Mouse (Mus musculus) cerebral cortex, adult 2 months (tissue): ENCODE measurements around the gene Gm19684.

Experiments used
- WGBS: fragments of 180-500 bp; shearing (Covaris S2); methylation state at CpG from one replicate; pipeline ENCODE4 v1.1.7; 2018; 5-methylcytosine and 5-hydroxymethylcytosine counted together

Gm19684 gene

DNA sequence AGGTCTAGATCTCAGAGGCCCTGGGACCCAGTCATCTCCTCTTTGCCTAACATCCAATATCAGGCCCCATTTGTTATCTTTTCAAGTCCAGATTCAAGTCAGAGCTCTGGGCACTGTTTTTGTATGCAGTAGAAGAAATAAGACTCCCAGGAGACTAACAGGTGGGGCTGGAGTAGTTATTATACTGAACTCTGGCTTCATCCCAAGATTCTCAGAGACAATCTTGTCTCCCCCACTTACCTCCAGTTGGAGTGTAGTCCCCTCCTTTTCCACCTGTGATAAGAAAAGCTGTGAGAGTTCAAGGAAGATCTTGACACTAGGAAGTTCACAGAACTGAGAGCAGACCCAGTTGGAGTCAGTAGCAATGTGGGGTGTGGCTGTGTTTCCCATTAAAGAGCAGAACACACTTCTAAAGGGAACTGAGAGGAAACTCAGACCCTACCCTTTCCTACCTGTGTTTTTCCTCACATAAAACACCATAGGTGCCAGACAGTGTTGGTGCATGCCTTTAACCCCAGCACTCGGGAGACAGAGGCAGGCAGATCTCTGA, 14.9 kb downstream of the Gm19684 start:
- 81% methylated on average over 1 of the region's 1 CpGs for WGBS

DNA sequence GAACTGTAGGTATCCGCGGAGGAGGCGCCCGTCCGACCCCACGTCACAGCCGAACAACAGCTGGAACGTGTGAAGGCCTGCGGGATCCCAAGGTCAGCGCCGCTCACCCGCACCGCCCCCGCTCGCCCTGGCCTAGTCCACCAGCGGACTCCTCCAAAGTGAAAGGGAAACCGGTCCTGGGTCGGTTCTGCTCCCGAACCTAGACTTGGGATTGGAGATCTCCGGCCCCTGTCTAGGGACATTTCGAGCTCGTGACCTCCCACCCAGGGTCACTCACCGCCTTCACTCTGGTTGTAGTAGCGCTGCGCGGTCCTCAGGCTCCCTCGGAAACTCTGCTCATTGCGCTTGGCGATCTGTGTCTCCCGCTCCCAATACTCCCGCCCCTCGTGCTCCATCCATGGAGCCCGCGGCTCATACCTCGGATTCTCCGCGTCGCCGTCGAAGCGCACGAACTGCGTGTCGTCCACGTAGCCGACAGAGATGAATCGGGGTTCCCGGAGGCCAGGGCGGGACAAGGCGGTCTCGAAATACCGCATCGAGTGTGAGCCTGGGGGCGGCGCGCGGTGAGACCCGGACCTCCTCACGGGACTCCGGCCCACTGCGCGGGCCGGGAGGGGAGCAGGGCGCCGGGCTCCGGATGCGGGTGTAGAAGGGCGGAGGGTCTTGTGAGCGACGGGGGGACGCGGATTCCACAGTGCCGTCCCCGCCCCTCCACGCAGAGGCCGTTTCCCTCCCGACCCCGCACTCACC, 23.8 kb downstream of the Gm19684 start:
- 2% methylated on average over 78 of the region's 78 CpGs for WGBS

DNA sequence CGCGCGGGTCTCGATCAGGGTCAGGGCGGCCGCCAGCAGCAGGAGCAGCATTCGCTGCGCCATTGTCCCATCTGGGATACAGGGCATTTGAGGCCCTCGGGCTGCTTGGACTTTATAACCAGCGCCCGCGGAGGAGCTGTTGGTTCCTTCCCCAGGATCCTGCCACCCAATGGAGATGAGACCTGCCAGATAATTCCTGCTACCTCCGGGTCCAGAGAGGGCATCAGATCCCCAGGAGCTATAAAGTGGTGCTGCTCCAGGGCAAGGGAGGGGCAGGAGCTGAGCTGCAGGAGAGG, 24.3 kb downstream of the Gm19684 start:
- 7% methylated on average over 13 of the region's 13 CpGs for WGBS

DNA sequence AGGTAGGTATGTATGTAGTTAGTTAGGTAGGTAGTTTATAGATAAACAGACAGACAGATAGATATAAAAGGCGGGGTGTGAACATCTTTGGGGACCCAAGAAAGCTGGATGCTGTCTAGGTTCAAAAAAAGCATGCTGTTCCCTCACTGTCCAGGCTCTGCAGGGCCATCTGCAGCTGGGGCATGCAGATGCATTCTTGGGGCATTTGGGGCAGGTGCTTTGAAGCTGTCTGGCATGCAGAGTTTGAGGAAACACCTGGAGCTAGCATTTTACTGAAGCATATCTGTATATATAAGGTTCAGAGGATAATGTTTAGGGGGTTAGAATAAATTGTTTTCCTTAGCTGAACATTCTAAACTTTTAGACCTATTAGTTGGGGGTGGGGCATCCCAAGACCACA, 25.5 kb downstream of the Gm19684 start:
- WGBS, result 92% methylated on average over 1 of the region's 1 CpGs

- 89% methylated on average over 5 of the region's 5 CpGs for WGBS
These were observed 27.0 kb downstream of the Gm19684 start for GRCm38 (mm10) chr17:36148468-36148867.

DNA sequence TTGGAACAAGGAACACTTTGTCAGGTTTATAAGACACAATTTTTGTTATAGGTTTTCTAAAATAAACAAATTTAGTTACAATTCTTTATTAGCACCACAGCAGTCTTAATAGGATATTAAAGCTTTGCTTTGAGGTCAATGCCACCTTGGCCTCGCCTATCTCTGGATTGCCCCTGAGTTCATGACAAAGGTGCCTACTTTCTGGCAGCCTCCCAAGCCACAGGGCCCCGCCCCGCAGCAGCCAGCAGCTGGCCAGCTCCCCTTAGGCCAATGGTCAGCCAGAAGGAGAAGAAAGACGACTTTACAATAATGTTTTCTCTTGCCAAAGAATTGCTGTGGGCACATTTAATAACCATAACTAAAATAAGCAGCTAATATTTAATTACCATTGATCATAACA, 29.7 kb downstream of the Gm19684 start:
- WGBS, result 68% methylated on average over 4 of the region's 4 CpGs

DNA sequence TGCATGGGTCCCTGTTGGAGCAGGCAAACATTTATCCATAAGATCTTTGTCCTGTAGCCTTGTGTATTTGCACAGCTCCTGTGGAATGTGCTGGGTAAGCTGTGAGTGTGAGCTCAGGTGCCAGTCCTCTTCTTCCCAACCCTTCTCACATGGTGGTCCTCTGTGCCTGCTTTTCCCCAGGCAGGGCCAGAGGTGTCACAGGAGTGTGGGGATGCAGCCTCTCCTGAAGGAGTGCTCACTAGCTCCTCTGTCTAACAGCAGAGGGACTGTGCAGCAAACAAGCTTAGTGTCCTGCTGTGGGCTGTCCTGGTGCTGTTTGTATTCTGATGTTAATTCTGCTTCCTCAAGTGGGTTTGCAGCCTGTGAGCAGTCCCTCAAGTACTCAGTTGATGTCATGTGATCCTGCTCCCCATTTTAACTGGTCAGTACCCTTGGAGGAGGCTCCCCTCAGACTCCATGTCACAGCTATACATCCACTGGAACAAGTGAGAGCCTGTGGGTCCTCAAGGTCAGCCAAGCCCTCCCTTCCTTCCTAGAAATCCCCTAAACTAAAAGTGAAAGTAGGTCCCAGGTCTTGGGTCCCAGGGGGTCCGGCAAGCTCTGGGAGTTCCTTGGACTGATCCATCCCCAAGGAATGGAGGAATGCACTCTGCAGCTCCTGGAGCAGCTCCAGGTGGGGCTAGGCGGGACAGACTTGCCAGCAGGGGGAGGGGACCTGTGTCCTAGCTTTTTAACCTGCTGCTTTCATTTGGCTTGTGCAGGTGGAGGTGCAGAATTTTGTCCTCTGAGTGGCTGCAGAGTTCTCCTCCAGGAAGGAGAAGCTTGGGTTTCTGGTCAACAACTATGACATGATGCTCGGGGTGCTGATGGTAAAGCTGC, 33.0 kb downstream of the Gm19684 start:
- WGBS, result 28% methylated on average over 3 of the region's 3 CpGs

- WGBS, result 1% methylated on average over 36 of the region's 36 CpGs
These were observed 36.3 kb downstream of the Gm19684 start for GRCm38 (mm10) chr17:36157782-36158181.

- WGBS, result 11% methylated on average over 11 of the region's 11 CpGs
These were observed 36.8 kb downstream of the Gm19684 start for GRCm38 (mm10) chr17:36158264-36158663.

GRCm38 (mm10) chr17:36161129-36162051, 39.9 kb downstream of the Gm19684 start:
- 4% methylated on average over 56 of the region's 56 CpGs for WGBS

GRCm38 (mm10) chr17:36166901-36167300, 45.4 kb downstream of the Gm19684 start:
- WGBS, result 27% methylated on average over 2 of the region's 2 CpGs

DNA sequence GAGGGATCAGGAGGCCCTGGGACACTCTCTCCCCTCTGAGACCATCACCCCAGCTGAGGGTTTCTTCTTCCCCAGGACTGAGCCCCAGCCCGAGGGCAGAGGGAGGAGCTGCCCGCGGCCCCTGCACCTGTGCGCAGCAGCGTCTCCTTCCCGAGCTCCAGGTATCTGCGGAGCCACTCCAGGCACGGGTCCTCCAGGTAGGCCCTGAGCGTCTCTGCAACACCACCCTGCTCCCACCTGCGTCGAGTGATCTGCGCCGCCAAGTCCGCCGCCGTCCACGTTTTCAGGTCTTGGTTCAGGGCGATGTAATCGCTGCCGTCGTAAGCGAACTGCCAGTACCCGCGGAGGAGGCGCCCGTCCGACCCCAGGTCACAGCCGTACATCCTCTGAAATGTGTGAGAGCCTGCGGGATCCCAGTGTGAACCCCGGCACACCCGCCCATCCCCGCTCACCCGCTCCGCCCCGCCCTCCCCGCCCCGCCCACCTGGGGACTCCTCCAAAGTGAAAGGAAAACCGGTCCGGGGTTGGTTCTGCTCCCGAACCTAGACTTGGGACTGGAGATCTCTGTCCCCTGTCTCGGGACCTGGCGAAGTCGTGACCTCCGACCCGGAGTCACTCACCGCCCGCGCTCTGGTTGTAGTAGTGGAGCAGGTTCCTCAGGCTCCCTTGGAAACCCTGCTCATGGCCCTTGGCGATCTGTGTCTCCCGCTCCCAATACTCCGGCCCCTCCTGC, 46.0 kb downstream of the Gm19684 start:
- 2% methylated on average over 47 of the region's 51 CpGs for WGBS

DNA sequence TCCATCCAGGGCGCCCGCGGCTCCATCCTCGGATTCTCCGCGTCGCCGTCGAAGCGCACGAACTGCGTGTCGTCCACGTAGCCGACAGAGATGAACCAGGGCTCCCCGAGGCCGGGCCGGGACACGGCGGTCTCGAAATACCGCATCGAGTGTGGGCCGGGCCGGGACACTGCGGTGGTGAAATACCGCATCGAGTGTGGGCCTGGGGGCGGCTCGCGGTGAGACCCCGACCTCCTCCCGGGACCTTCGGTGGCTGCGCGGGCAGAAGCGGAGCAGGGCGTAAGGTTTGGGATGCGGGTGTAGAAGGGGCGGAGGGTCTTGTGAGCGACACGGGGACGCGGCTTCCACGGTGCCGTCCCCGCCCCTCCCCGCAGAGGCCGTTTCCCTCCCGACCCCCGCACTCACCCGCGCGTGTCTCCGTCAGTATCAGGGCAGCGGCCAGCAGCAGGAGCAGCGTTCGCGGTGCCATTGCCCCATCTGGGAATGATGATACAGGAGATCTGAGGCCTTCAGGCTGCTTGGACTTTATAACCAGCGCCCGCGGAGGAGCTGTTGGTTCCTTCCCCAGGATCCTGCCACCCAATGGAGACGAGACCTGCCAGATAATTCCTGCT, 46.7 kb downstream of the Gm19684 start, which contains the start of gene Gm8909:
Gene Gm8909, minus strand, starts transcription at position 499 of the 614 bp plus-strand sequence.
- 5% methylated on average over 63 of the region's 63 CpGs for WGBS

GRCm38 (mm10) chr17:36169094-36169493, 47.6 kb downstream of the Gm19684 start:
- WGBS, result 91% methylated on average over 1 of the region's 1 CpGs

- 86% methylated on average over 1 of the region's 1 CpGs for WGBS
These were observed 48.9 kb downstream of the Gm19684 start for GRCm38 (mm10) chr17:36170287-36170814.

GRCm38 (mm10) chr17:36176132-36176531, 54.7 kb downstream of the Gm19684 start:
- no CpG with 5 or more reads among the region's 2 CpGs for WGBS

DNA sequence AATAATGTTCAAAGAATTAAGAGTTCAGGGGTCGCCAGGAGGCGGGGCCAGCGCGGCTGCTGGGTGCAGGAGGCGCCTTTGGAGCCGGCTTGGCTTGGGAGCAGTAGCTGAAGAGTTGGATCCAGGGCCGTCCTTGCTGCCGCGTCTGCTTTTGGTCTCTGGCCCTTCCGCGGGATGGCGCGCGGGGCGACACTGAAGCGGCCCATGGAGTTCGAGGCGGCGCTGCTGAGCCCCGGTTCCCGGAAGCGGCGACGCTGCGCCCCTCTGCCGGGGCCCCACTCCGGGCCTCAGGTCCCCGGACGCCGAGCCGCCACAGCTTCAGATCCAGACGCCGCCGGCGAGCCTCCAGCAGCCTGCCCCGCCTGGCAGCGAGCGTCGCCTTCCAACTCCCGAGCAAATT, 57.5 kb downstream of the Gm19684 start:
- under 1% methylated on average over 40 of the region's 40 CpGs for WGBS
